Mouse (Mus musculus): ENCODE data around the gene Sept8. TPM values are rescaled to one million over a fixed set of nuclear protein-coding genes. Genes with fewer than 3 reads are reported as not detected.

Sept8 gene
- 21.4 and 25.2 TPM in 2 replicates for polyA plus RNA-seq (2016; fragmentation: Nextera tagmentation; extraction: Ambion mirVana)

DNA sequence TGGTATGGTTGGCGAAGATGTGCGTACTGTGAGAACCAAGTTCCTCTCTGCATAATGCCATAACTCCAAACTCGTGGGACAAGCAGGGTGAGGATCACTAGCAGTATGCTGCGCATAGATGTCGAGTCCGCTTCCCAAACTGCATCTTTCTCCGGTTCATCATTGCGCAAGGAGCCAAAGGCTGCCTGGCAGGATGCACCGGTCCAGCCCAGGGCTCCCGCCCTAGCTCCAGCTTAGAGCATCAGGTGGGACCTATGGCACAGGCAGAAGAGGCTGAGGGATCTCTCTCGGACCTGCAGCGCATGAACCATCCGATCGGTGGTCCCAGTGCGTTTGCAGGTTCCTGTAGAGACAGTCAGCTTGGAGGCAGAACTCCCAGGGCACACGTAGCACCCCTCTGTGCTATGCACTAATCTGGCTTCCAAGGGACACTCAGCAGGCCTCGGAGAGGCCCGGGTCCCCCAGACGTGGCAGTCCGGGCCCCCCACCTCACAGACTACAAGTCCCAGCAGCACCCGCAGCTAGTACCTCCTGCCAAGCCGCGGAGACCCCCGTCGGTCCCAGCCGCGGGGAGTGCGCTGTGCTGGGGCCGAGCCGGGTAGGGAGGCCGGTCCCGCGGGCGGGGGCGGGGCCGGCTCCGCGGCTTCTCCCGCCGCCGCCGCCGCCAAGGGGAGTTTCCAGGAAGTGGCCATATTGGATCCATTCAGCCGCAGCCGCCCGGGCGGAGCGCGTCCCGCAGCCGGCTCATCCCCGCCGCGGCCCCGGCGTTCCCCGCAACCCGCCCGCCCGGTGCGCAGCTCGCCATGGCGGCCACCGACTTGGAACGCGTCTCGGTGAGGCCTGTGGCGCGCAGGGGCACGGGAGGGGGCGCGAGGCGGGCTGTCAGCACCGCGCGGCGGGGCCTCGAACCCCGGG lies at the start of gene Sept8:
Sept8 (plus strand) TSS at position 51 of the 915 bp plus-strand sequence.
- 4% methylated on average over 77 of the region's 79 CpGs for WGBS
- peaks cover 29% of the 10 kb centered on the region for H3K4me1 ChIP-seq
- H3K27ac ChIP-seq: no peak within 1 kb of the TSS
- peak within 1 kb of the TSS; percentile 82 for H3K4me2 ChIP-seq (replicated peaks)
- peak; percentile 85 for ATAC-seq (ENCODE audit: low FRiP score, low read depth)
- H3K9ac ChIP-seq: peak within 1 kb of the TSS; percentile 88
- H3K36me3 ChIP-seq: no peaks in the 10 kb centered on the region
- peak within 1 kb of the TSS; percentile 81 for H3K4me3 ChIP-seq
- 0 out of 2 replicates have a peak, but pooled peaks cover 7% of the 10 kb centered on the region for H3K27me3 ChIP-seq (replicated peaks)
- no peaks in the 10 kb centered on the region for H3K9me3 ChIP-seq

DNA sequence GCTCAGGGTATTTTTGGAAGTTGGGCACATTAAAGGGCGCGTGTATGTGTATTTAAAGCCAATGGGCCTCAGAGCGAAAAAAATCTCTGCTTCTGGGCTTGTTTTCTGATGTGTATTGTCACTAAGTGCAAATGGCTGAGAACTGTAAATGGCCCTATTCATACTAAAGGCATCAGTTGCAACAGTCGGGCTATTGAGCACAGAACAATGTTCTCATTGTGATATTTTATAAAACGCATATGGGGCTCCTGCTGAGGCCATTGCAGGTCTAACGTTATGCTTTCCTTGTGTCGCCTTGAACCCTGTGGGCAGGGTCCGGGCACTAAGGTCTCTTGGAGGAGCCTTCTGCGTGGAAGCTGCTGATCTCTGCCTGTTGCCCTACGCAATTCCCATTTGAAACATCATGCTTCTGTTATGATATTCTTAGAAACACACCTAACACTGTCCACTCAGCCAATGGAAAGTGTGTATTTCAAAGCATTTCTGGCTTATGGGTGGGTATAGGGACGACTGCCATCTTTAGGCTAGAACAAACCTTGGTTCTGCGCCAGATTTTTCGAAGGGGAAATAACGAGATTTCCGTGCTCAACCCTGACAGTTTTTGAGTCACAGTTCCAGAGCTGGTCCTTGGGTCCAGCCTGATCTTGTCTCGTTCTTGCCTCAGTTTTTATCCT lies 49.6 kb upstream of the Sept8 start:
- 33% methylated on average over 16 of the region's 16 CpGs for WGBS

DNA sequence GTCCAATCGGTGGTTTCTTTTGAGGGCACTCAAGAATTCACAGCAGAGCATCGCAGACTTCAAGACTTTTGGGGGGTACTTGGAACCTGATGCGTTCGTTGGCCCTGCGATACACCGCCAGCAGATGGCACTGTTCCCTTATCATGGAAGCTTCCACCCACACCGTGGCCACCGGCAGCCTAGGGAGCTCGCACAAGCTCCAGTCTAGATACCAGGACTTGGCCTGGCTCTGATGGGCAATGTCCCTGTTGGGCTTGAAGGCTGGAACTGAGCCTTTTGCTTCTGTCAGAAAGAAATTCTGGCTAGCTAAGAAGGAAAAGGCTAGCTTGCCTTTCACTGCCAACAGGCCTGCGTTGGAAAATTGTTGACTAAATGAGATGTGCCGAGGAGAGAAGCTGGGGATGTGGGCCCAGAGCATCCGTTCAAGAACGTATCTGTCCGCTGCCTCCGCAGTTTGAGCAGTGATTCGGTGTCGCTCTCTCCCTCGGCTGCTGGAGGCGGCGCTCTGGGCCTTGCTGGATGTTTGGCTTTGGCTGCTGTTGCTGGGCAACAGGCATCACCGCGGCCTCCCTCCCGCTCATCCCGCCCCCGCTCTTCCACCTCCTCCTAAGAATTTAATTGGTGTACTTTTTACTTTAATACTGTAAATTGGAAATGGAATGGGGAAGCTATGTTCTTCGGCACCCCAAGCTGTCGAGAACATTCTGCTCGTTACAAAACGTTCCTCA lies 48.9 kb upstream of the Sept8 start, which contains the start of gene Gm9837:
Gm9837 (minus strand) TSS at position 512 of the 728 bp plus-strand sequence.
- peak; percentile 81 for ATAC-seq (ENCODE audit: low FRiP score, low read depth)
- WGBS: 4% methylated on average over 29 of the region's 29 CpGs
- H3K9me3 ChIP-seq: no peaks in the 10 kb centered on the region
- peak within 1 kb of the TSS; percentile 57 for H3K4me2 ChIP-seq (replicated peaks)
- no peak within 1 kb of the TSS for H3K27ac ChIP-seq
- H3K4me3 ChIP-seq: peak within 1 kb of the TSS; percentile 7; the same call in 1 of the 2 replicates
- H3K36me3 ChIP-seq: no peaks in the 10 kb centered on the region
- H3K9ac ChIP-seq: 0 out of 2 replicates have a peak within 1 kb of the TSS, but pooled peaks have one; percentile 30
- peaks cover 67% of the 10 kb centered on the region for H3K27me3 ChIP-seq (replicated peaks)
- peaks cover 23% of the 10 kb centered on the region for H3K4me1 ChIP-seq

More for the DNA sequence above, 49.6 kb upstream of the Sept8 start:
- no peaks in the 10 kb centered on the region for H3K36me3 ChIP-seq
- H3K4me3 ChIP-seq: no peak overlapping the region
- H3K4me2 ChIP-seq (replicated peaks): peak overlapping the region; percentile 57
- peaks cover 23% of the 10 kb centered on the region for H3K4me1 ChIP-seq
- H3K9ac ChIP-seq: no peak overlapping the region
- ATAC-seq (ENCODE audit: low FRiP score, low read depth): no peak
- peaks cover 67% of the 10 kb centered on the region for H3K27me3 ChIP-seq (replicated peaks)
- H3K9me3 ChIP-seq: no peaks in the 10 kb centered on the region
- no peak overlapping the region for H3K27ac ChIP-seq

DNA sequence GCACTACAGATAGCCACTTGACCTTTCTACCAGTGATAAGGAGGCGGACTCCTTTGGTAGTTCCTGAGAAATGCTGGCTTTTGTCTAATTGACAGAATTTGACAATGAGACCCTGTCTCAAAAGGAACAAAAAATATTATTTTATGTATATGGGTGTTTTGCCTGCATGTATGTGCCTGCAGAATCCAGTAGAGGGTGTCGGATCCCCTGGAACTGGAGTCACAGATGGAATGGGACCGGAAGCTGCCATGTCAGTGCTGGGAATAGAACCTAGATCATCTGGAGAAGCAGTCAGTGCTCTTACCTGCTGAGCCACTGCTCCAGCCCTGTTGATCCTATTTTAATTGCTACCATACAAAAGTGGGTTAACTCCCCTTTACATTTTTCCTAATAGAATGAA lies 46.3 kb upstream of the Sept8 start:
- Histone ChIP-seq H3K27me3 (replicated peaks) (peaks cover 50% of the 10 kb centered on the region), H3K9me3 (no peaks in the 10 kb centered on the region), H3K27ac (no peak overlapping the region), H3K36me3 (no peaks in the 10 kb centered on the region), H3K9ac (no peak overlapping the region), H3K4me1 (peaks cover 12% of the 10 kb centered on the region), H3K4me2 (replicated peaks) (no peak overlapping the region), H3K4me3 (no peak overlapping the region)
- 79% methylated on average over 3 of the region's 3 CpGs for WGBS
- no peak for ATAC-seq (ENCODE audit: low FRiP score, low read depth)

DNA sequence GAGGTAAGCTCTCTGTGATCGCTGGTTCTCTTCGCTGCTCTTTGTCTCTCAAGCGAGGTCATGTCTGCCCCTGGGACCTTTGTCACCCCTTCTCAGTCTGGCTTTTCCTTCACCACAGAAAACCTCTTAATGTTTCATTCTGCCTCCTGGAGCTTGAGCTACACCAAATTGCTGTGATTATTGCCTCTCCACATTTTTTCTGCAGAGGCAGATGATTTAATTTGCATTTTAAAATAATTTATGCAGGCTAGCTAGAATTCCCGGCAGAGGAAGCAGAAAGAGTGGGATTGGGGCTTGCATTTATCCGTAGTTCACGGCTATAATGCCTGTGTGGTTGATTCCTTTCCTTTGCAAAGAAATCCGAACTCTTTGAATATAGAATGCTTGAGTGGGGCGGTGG lies 43.4 kb upstream of the Sept8 start:
- 25% methylated on average over 8 of the region's 8 CpGs for WGBS
- ATAC-seq (ENCODE audit: low FRiP score, low read depth): no peak
- Histone ChIP-seq H3K4me2 (replicated peaks) (peak overlapping the region; percentile 10), H3K4me3 (no peak overlapping the region), H3K9ac (no peak overlapping the region), H3K36me3 (no peaks in the 10 kb centered on the region), H3K4me1 (peaks cover 25% of the 10 kb centered on the region), H3K27ac (no peak overlapping the region), H3K27me3 (replicated peaks) (peaks cover 71% of the 10 kb centered on the region), H3K9me3 (0 out of 2 replicates have a peak, but pooled peaks cover 8% of the 10 kb centered on the region)

DNA sequence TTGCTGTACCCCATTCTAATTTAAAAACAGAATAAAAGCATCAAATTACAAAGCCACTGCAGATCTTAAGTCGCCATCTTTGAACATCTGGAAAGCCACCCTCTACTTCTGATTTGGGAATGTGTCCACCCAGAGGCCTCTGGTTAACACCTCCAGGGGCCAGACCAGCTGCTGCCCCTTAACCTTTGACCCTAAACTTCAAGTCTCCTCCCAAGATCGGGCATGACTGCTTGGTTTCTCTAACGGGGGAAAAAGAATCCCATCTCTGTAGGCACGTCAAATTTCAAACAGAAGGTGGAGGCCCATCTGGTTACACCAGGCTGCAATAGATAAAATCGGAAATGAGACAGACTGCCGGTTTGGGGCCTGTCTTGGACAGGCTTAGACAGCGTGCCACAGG lies 41.2 kb upstream of the Sept8 start:
- Histone ChIP-seq H3K27ac (no peak overlapping the region), H3K9me3 (0 out of 2 replicates have a peak, but pooled peaks cover 8% of the 10 kb centered on the region), H3K4me2 (replicated peaks) (peak overlapping the region; percentile 73; the same call in 1 of the 2 replicates), H3K4me1 (peaks cover 19% of the 10 kb centered on the region), H3K9ac (no peak overlapping the region), H3K4me3 (no peak overlapping the region), H3K27me3 (replicated peaks) (peaks cover 71% of the 10 kb centered on the region), H3K36me3 (no peaks in the 10 kb centered on the region)
- ATAC-seq (ENCODE audit: low FRiP score, low read depth): no peak
- WGBS: 46% methylated on average over 7 of the region's 7 CpGs

DNA sequence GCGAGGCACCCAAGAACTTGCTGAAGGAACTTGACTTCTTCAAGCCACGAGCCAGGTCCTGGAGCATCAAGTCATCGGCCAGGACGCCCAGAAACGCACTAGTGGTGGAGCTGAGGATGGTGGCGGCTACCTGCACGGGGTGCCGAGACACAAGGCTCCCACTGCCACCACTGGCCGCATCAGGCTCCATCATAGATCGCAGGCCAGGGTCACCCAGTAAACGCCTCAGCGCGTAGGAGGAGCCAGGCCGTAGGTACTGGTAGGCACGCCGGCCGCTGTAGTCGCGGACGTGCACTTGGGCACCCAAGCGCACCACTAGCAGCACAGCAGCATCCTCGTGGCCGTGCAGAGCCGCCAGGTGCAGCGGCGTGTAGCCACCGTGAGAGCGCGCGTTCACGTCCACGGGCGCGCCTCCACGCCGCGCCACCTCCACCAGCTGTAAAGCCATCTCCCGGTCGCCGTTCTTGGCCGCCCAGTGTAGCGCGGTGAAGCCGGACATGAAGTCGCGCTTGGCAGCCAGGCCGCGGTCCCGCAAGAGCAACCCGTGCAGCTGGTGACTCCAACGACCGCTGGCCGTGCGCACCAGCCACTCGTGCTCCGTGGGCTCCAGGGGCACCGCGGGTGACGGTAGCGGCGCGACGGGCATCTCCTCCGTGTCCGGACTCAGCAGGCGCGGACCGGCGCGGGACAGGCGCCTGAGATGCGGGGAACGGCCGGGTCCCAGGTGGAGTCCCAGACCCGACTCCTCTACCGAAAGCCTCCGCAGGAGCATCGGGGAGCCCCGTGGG lies 40.5 kb upstream of the Sept8 start:
- peaks cover 19% of the 10 kb centered on the region for H3K4me1 ChIP-seq
- 5% methylated on average over 79 of the region's 79 CpGs for WGBS
- H3K4me3 ChIP-seq: peak overlapping the region; percentile 38
- H3K27me3 ChIP-seq (replicated peaks): peaks cover 69% of the 10 kb centered on the region
- 0 out of 2 replicates have a peak, but pooled peaks cover 8% of the 10 kb centered on the region for H3K9me3 ChIP-seq
- H3K27ac ChIP-seq: no peak overlapping the region
- no peak for ATAC-seq (ENCODE audit: low FRiP score, low read depth)
- H3K4me2 ChIP-seq (replicated peaks): peak overlapping the region; percentile 73
- peak overlapping the region; percentile 45 for H3K9ac ChIP-seq
- H3K36me3 ChIP-seq: no peaks in the 10 kb centered on the region

DNA sequence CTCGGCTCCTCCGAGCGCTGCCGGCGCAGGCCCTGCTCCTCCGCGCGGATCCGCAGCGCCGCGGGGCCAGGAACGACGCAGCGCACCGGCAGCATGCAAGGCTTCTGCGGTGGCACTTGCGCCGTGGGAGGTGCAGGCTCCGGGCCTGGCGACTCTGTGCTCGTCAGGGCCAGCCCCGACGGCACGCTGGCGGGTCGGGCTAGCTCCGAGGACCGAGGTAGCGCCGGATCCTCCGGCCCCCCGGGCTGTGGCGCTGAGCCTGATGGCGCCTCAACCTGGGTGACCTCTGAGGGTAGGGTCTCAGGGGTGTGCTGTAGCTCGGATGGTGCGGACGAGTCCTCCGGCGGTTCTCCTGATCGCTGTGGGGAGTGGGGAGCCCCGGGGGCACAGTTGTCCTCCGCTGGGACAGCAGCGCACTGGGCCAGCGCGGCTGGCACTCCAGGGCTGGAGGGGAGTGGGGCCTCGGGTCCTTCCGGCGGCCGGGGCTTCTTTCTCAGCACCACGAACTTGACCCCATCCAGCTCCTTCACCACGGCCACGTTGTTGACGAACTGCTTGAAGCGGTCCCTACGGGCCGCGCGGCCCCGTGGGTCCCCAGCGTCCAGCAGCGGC lies 39.8 kb upstream of the Sept8 start:
- peak; percentile 70 for ATAC-seq (ENCODE audit: low FRiP score, low read depth)
- Histone ChIP-seq H3K4me3 (peak overlapping the region; percentile 38), H3K27me3 (replicated peaks) (peaks cover 70% of the 10 kb centered on the region), H3K9ac (peak overlapping the region; percentile 45), H3K27ac (no peak overlapping the region), H3K4me1 (peaks cover 19% of the 10 kb centered on the region), H3K36me3 (no peaks in the 10 kb centered on the region), H3K4me2 (replicated peaks) (peak overlapping the region; percentile 73), H3K9me3 (0 out of 2 replicates have a peak, but pooled peaks cover 8% of the 10 kb centered on the region)
- 1% methylated on average over 62 of the region's 62 CpGs for WGBS

DNA sequence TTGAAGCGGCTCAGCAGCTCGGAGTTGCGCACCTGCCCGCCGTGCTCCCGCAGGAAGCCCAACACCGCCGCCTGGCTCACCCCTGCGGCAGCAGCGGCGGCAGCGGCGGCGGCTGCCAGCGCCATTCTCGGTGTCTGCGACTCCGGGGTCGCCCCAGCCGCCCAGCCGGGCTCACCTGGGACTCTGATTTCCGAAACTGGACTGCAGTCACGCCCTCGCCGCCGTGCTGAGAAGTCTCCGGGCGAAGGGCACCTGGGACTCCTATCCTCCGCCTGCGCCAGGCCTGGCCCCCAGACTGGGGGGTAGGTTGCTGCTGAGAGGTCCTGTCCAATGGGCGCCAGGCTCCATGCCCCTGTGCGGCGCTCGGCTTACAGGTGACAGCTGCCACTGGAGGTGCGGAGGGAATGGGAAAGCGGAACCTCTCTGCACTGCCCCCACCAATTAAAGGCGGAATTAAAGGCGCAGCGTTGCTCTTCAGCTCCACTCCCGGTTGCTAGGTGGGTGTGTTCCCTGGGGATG lies 39.2 kb upstream of the Sept8 start, which contains the start of the genes Gm9945 and Sowaha:
Gm9945 (plus strand) TSS at position 384 of the 519 bp plus-strand sequence.
Sowaha (minus strand) TSS at position 492 of the 519 bp plus-strand sequence.
- H3K9me3 ChIP-seq: 0 out of 2 replicates have a peak, but pooled peaks cover 8% of the 10 kb centered on the region
- peak; percentile 56; the same call in 1 of the 2 replicates for ATAC-seq (ENCODE audit: low FRiP score, low read depth)
- H3K4me1 ChIP-seq: peaks cover 19% of the 10 kb centered on the region
- H3K36me3 ChIP-seq: no peaks in the 10 kb centered on the region
- 3% methylated on average over 40 of the region's 40 CpGs for WGBS
- H3K4me2 ChIP-seq (replicated peaks): peak within 1 kb of the TSS; percentile 73
- H3K27me3 ChIP-seq (replicated peaks): peaks cover 65% of the 10 kb centered on the region
- no peak within 1 kb of the TSS for H3K27ac ChIP-seq
- peak within 1 kb of the TSS; percentile 38 for H3K4me3 ChIP-seq
- peak within 1 kb of the TSS; percentile 45 for H3K9ac ChIP-seq

DNA sequence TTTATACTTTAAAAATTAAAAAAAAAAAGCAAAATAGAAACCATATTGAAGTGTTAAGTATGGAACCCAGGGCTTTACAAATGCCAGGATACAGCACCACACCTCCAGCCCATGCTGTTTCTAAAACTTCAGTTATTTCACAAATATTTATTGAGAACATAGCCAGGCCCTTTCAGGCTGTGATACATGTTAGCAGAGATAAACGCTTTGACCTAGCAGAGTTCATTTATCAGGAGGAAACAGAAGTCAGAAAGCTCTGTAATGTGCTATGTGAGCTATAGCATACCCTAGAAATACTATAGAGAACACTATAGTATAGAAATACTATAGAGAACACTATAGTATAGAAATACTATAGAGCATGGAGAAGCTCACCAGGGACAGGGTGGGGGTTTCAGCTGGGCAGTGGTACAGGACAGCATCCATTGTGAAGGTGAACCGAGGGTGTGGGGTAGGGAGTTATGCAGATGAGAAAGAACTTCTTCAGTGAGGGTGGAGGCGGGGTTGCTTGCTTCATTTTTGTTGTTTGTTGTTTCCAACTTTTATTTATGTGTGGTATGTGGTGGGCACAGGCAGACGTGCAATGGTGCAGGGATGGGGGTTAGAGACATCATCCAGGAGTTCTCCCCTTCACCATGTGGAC lies 37.8 kb upstream of the Sept8 start:
- Histone ChIP-seq H3K36me3 (no peaks in the 10 kb centered on the region), H3K9ac (no peak overlapping the region), H3K27me3 (replicated peaks) (peaks cover 63% of the 10 kb centered on the region), H3K9me3 (0 out of 2 replicates have a peak, but pooled peaks cover 8% of the 10 kb centered on the region), H3K27ac (no peak overlapping the region), H3K4me3 (no peak overlapping the region), H3K4me1 (peaks cover 19% of the 10 kb centered on the region), H3K4me2 (replicated peaks) (no peak overlapping the region)
- no peak for ATAC-seq (ENCODE audit: low FRiP score, low read depth)
- 74% methylated on average over 4 of the region's 4 CpGs for WGBS
